In genomic region chr17:79975997-79976443, GRCm38 (mm10) we compare ENCODE assay signal across 8 mouse cellular contexts.
DNase-seq lines count a peak whose midpoint lies in the region; ATAC-seq and TF ChIP-seq lines count a peak whose summit lies in the region.

No protein-coding gene starts in this region.

- DNase-seq in lung, embryonic 14.5 days, result peak; percentile 40
- no peak for DNase-seq in lung, postnatal 4 days
- DNase-seq in brain, embryonic 18.5 days (ENCODE audit: low read depth, low spot score), result peak; percentile 39
- peak; percentile 36 for DNase-seq in hindbrain, embryonic 14.5 days (ENCODE audit: low spot score)
- DNase-seq in midbrain, embryonic 10.5 days (ENCODE audit: low spot score), result no peak
- DNase-seq in testis, postnatal 10 days (ENCODE audit: low spot score), result no peak
- DNase-seq in layer of hippocampus, postnatal 14 days (ENCODE audit: low spot score in 2 of 2), result no peak
- no peak for DNase-seq in ovary, postnatal 36 days (ENCODE audit: low spot score)

- no peak for TF ChIP-seq CTCF in lung, embryonic 14.5 days (IDR thresholded peaks at IDR 0.05; ENCODE audit: low read depth)

- H3K27ac ChIP-seq in lung, embryonic 14.5 days (ENCODE audit: low read depth), result no peak overlapping the region
- no peak overlapping the region for H3K27ac ChIP-seq in hindbrain, embryonic 14.5 days
- no peak overlapping the region for H3K27ac ChIP-seq in midbrain, embryonic 10.5 days (replicated peaks)

- ATAC-seq in lung, embryonic 14.5 days (ENCODE audit: insufficient read depth), result peak; percentile 52; the same call in 1 of the 2 replicates
- ATAC-seq in hindbrain, embryonic 14.5 days (ENCODE audit: low FRiP score), result peak; percentile 89

- no peaks in the 10 kb centered on the region for H3K36me3 ChIP-seq in lung, embryonic 14.5 days (ENCODE audit: insufficient read depth)
- H3K36me3 ChIP-seq in hindbrain, embryonic 14.5 days (replicated peaks; ENCODE audit: control insufficient read depth, insufficient read depth), result no peaks in the 10 kb centered on the region
- H3K36me3 ChIP-seq in midbrain, embryonic 10.5 days, result no peaks in the 10 kb centered on the region

- no peaks in the 10 kb centered on the region for H3K27me3 ChIP-seq in lung, embryonic 14.5 days (ENCODE audit: insufficient read depth, low read length)
- H3K27me3 ChIP-seq in hindbrain, embryonic 14.5 days (ENCODE audit: control insufficient read depth, insufficient read depth, low read length), result no peaks in the 10 kb centered on the region
- peaks cover 5% of the 10 kb centered on the region for H3K27me3 ChIP-seq in midbrain, embryonic 10.5 days (ENCODE audit: low read depth, poor library complexity, severe bottlenecking)

- peaks cover 3% of the 10 kb centered on the region for H3K4me1 ChIP-seq in lung, embryonic 14.5 days (ENCODE audit: insufficient read depth)
- peaks cover 9% of the 10 kb centered on the region; the same call in 1 of the 2 replicates for H3K4me1 ChIP-seq in hindbrain, embryonic 14.5 days (replicated peaks; ENCODE audit: control insufficient read depth, insufficient read depth, low read length)
- H3K4me1 ChIP-seq in midbrain, embryonic 10.5 days, result peaks cover 28% of the 10 kb centered on the region

- 23% methylated on average over 11 of the region's 11 CpGs for WGBS in lung, embryonic 14.5 days
- 26% methylated on average over 11 of the region's 11 CpGs for WGBS in hindbrain, embryonic 14.5 days
- 31% methylated on average over 11 of the region's 11 CpGs for WGBS in midbrain, embryonic 10.5 days

- no peaks in the 10 kb centered on the region for H3K9me3 ChIP-seq in lung, embryonic 14.5 days (ENCODE audit: low read depth, low read length)
- no peaks in the 10 kb centered on the region for H3K9me3 ChIP-seq in hindbrain, embryonic 14.5 days (ENCODE audit: control insufficient read depth, low read length)
- H3K9me3 ChIP-seq in midbrain, embryonic 10.5 days (replicated peaks), result no peaks in the 10 kb centered on the region

- no peak overlapping the region for H3K9ac ChIP-seq in lung, embryonic 14.5 days
- 0 out of 2 replicates have a peak overlapping the region, but pooled peaks have one; percentile 7 for H3K9ac ChIP-seq in hindbrain, embryonic 14.5 days

- H3K4me3 ChIP-seq in lung, embryonic 14.5 days (ENCODE audit: low read depth, low read length), result no peak overlapping the region
- peak overlapping the region; percentile 26 for H3K4me3 ChIP-seq in hindbrain, embryonic 14.5 days (replicated peaks; ENCODE audit: low read length)
- peak overlapping the region; percentile 31 for H3K4me3 ChIP-seq in midbrain, embryonic 10.5 days

- H3K4me2 ChIP-seq in lung, embryonic 14.5 days, result peak overlapping the region; percentile 38
- peak overlapping the region; percentile 56 for H3K4me2 ChIP-seq in hindbrain, embryonic 14.5 days (replicated peaks)

Comparison
In these comparisons a context has a peak if more than half of its experiments do, and no peak if none do; other contexts are left out.
1. DNase-seq: peak in lung, embryonic 14.5 days (single experiment), brain, embryonic 18.5 days (single experiment) and hindbrain, embryonic 14.5 days (single experiment); none in lung, postnatal 4 days (0 of 2), midbrain, embryonic 10.5 days (single experiment), testis, postnatal 10 days (single experiment), layer of hippocampus, postnatal 14 days (0 of 2) and ovary, postnatal 36 days (single experiment).